Mouse (Mus musculus): Measurements from ENCODE around the gene Entpd7. TPM values are rescaled to one million over a fixed set of nuclear protein-coding genes. Genes with fewer than 3 reads are reported as not detected.

Gene Entpd7
- polyA plus RNA-seq, 1 experiment from 2014 or later, result 10.2 TPM

DNA sequence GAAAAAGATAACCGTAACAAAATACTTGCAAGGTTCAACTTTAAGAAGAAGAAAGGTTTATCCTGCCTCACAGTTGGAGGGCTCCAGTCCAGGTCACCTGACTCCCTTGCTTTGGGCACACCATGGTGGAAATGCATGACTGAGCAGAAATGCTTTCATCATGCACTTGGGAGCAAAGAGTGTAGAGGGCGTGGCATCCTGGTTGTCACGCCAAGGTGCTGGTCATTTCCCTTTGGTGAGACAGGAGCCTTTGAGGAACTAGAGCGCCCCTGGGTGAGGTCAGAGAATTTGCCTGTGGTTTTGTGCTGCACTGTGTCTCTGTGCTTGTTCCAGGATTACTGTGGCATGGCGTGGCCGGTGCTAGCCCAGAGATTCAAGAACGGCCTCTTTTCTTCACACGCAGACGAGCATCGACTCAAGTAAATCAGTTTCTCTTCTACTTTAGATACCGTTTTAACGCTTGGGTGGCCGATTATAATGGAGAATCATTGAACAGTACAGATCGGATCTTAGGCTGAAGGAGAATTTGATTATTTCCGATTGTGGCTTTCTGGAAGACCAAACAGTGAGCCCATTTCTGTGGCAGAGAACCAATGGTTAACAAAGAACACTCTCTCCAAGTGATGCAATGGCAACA, 37.2 kb downstream of the Entpd7 start:
- H3K27me3 ChIP-seq, result no peaks in the 10 kb centered on the region
- no peak overlapping the region for H3K4me3 ChIP-seq (replicated peaks)
- H3K27ac ChIP-seq (replicated peaks), result no peak overlapping the region
- H3K4me1 ChIP-seq, result no peaks in the 10 kb centered on the region
- H3K4me2 ChIP-seq (replicated peaks), result no peak overlapping the region
- ATAC-seq (ENCODE audit: insufficient number of reproducible peaks, low FRiP score, low TSS enrichment, low read depth), result no peak
- 92% methylated on average over 15 of the region's 15 CpGs for WGBS
- no peaks in the 10 kb centered on the region for H3K9me3 ChIP-seq (replicated peaks)
- peaks cover 51% of the 10 kb centered on the region for H3K36me3 ChIP-seq
- H3K9ac ChIP-seq, result no peak overlapping the region

DNA sequence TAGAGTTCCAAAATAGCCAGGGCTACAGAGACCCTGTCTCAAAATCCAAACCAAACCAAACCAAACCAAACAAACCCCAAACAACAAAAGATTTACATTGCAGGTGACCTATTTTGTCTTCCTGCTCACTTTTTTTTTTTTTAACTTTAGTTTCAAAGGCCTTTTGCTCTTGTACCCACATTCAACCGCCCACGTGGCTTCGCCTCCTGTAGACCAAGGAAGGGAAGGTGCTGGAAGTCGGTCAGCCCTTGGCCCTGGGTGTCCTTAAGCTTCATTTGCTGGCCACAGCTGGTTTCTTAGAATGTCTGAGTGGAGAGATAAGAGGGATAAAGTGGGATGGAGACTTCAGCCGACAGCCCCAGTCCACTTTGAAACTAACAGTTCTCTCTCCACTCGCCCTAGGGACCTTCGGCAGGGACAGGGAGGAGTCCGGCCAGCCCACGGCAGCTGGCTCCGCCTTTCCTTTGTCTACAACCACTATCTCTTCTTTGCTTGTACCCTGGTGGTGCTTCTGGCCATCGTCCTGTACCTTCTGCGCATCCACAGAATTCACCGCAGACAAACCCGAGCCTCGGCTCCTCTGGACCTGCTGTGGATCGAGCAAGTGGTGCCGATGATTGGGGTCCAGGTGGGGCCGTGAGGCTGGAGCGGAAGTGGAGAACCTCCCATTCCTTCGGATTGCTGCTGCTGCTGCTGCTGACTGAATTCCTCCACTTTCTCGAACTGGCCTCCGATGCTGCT, 40.0 kb downstream of the Entpd7 start:
- WGBS, result 44% methylated on average over 22 of the region's 22 CpGs
- H3K4me2 ChIP-seq (replicated peaks), result peak overlapping the region; percentile 37
- H3K27me3 ChIP-seq, result no peaks in the 10 kb centered on the region
- ATAC-seq (ENCODE audit: insufficient number of reproducible peaks, low FRiP score, low TSS enrichment, low read depth), result no peak
- no peak overlapping the region for H3K27ac ChIP-seq (replicated peaks)
- H3K4me3 ChIP-seq (replicated peaks), result peak overlapping the region; percentile 23
- no peaks in the 10 kb centered on the region for H3K9me3 ChIP-seq (replicated peaks)
- H3K4me1 ChIP-seq, result no peaks in the 10 kb centered on the region
- no peak overlapping the region for H3K9ac ChIP-seq
- peaks cover 44% of the 10 kb centered on the region for H3K36me3 ChIP-seq

DNA sequence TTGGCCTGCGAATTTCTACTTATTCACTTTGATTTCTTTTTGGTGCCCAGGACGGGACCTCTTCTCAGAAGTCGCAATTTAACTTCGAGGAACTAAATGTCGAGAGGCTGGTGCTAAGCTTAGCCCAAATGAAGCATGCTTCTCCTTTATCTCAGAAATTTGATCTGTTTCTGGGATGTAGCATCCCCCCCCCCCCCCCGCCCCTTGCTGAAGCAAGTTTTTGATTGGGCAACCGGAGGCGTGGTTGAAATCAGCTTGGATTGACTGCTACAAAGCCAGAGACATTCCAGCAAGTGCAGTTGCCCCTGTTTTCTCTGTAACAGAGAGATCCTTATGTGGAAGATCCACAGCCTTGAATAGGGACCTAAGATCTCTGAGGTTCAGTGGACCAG, 40.6 kb downstream of the Entpd7 start:
- H3K9me3 ChIP-seq (replicated peaks), result no peaks in the 10 kb centered on the region
- H3K4me1 ChIP-seq, result no peaks in the 10 kb centered on the region
- H3K4me2 ChIP-seq (replicated peaks), result peak overlapping the region; percentile 37
- H3K36me3 ChIP-seq, result peaks cover 45% of the 10 kb centered on the region
- ATAC-seq (ENCODE audit: insufficient number of reproducible peaks, low FRiP score, low TSS enrichment, low read depth), result no peak
- WGBS, result 24% methylated on average over 8 of the region's 8 CpGs
- H3K27me3 ChIP-seq, result no peaks in the 10 kb centered on the region
- peak overlapping the region; percentile 23 for H3K4me3 ChIP-seq (replicated peaks)
- no peak overlapping the region for H3K27ac ChIP-seq (replicated peaks)
- no peak overlapping the region for H3K9ac ChIP-seq

DNA sequence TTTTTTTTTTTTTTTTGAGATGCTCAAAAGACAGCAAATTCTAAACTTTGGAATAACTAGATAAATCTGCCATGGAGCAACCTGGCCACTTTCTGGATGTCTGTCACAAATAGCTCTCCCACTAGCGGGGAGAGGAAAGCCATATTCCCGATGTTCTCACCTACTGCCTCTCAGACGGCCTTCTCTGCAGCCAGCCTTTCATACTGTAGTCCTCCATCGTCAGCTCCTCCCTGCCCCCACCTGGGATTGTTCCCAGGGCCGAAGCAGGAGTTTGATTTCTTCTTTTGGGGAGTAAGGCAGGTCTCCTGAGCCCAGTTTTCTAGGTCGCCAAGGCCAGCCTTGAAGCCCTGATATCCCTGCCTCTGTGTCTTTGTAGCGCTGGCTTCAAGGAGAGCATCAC, 41.7 kb downstream of the Entpd7 start:
- no peaks in the 10 kb centered on the region for H3K9me3 ChIP-seq (replicated peaks)
- H3K36me3 ChIP-seq, result peaks cover 41% of the 10 kb centered on the region
- H3K4me1 ChIP-seq, result no peaks in the 10 kb centered on the region
- H3K9ac ChIP-seq, result no peak overlapping the region
- no peak overlapping the region for H3K4me2 ChIP-seq (replicated peaks)
- ATAC-seq (ENCODE audit: insufficient number of reproducible peaks, low FRiP score, low TSS enrichment, low read depth), result no peak
- no peak overlapping the region for H3K27ac ChIP-seq (replicated peaks)
- no peaks in the 10 kb centered on the region for H3K27me3 ChIP-seq
- 66% methylated on average over 7 of the region's 7 CpGs for WGBS
- no peak overlapping the region for H3K4me3 ChIP-seq (replicated peaks)

DNA sequence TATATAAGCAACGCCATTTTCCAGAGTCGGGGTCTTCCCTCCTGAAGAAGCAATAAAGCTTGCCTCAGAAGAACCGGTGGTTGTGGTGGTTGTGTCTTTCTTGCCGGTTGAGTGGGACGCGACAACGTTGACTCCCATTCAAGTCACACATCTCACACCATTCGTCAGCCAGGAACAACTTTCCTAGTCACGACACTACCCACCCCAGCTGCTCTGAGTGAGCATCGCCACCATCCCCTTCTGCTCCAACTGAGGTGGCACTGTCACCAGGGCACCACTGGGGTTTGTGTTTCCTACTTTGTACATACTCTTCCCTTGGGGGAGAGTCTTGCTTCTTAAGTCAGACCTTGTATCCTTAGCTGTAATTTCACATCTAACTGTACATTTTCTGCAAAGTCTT, 48.9 kb downstream of the Entpd7 start:
- 93% methylated on average over 10 of the region's 10 CpGs for WGBS
- Histone ChIP-seq H3K27me3 (no peaks in the 10 kb centered on the region), H3K4me1 (no peaks in the 10 kb centered on the region), H3K4me2 (replicated peaks) (no peak overlapping the region), H3K9me3 (replicated peaks) (no peaks in the 10 kb centered on the region), H3K9ac (no peak overlapping the region), H3K36me3 (peaks cover 78% of the 10 kb centered on the region), H3K4me3 (replicated peaks) (no peak overlapping the region), H3K27ac (replicated peaks) (no peak overlapping the region)
- ATAC-seq (ENCODE audit: insufficient number of reproducible peaks, low FRiP score, low TSS enrichment, low read depth), result no peak

DNA sequence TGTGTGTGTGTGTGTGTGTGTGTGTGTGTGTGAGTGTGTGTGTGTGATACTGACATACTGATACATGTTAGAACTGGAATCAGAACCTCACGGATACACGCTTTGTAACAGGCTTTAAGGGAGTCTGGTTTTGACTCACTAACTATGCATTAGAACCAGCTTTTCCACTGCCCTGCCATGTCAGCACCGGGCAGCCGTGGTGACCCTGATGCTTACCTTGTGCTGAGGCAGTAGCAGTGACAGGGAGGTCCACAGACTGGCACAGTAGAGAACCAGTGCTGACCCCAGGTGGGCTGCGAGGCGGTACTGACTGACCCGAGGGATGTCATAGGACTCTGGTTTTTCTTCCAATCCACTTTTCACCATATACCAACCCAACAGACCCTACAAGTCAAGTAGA, 53.9 kb downstream of the Entpd7 start:
- Histone ChIP-seq H3K4me1 (no peaks in the 10 kb centered on the region), H3K27ac (replicated peaks) (no peak overlapping the region), H3K27me3 (no peaks in the 10 kb centered on the region), H3K36me3 (peaks cover 81% of the 10 kb centered on the region), H3K9ac (no peak overlapping the region), H3K4me2 (replicated peaks) (no peak overlapping the region), H3K4me3 (replicated peaks) (no peak overlapping the region), H3K9me3 (replicated peaks) (no peaks in the 10 kb centered on the region)
- WGBS, result 91% methylated on average over 7 of the region's 7 CpGs
- ATAC-seq (ENCODE audit: insufficient number of reproducible peaks, low FRiP score, low TSS enrichment, low read depth), result no peak

DNA sequence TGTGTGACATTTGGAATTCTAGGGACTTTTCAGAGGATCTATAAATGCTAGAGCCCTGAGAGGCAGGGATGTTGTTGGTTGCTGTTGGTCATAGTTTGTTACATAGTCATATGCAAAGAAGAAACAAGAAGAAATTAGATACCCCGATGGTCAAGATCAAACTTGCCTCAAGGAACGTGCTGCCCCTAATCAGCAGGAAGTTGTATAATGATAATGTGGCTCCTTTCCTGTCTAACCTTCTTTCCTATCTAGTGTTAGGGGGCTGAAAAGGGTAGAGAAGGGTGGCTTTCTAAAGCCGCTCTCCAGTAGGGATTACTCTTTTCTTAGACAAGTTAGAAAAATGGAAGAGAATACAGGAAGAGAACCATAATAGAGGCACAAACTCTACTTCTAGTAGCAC, 56.3 kb downstream of the Entpd7 start:
- Histone ChIP-seq H3K27me3 (no peaks in the 10 kb centered on the region), H3K27ac (replicated peaks) (no peak overlapping the region), H3K36me3 (peaks cover 79% of the 10 kb centered on the region), H3K4me3 (replicated peaks) (no peak overlapping the region), H3K9me3 (replicated peaks) (no peaks in the 10 kb centered on the region), H3K4me1 (no peaks in the 10 kb centered on the region), H3K9ac (no peak overlapping the region), H3K4me2 (replicated peaks) (no peak overlapping the region)
- 84% methylated on average over 3 of the region's 3 CpGs for WGBS
- ATAC-seq (ENCODE audit: insufficient number of reproducible peaks, low FRiP score, low TSS enrichment, low read depth), result no peak

DNA sequence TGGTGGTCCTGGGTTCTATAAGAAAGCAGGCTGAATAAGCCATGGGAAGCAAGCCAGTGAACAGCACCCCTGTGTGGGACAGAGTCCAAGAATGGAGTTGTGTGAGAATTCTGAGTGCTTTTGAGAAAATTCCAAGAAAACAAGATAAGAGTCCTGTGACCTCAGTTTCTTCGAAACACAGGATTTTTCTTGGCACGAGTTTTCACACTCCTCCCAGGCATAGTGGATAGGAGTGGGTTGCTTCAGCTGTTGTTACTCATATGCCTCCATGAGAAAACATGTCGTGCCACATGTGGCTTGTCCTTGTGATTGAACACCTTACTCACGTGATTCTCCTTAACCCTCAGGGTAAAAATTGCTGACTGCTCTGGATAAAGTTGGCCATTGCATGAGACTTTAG, 58.4 kb downstream of the Entpd7 start:
- 82% methylated on average over 4 of the region's 4 CpGs for WGBS
- Histone ChIP-seq H3K4me1 (peaks cover 3% of the 10 kb centered on the region; the same call in 1 of the 2 replicates), H3K27ac (replicated peaks) (no peak overlapping the region), H3K4me2 (replicated peaks) (no peak overlapping the region), H3K4me3 (replicated peaks) (no peak overlapping the region), H3K27me3 (no peaks in the 10 kb centered on the region), H3K36me3 (peaks cover 66% of the 10 kb centered on the region), H3K9ac (no peak overlapping the region), H3K9me3 (replicated peaks) (no peaks in the 10 kb centered on the region)
- no peak for ATAC-seq (ENCODE audit: insufficient number of reproducible peaks, low FRiP score, low TSS enrichment, low read depth)

DNA sequence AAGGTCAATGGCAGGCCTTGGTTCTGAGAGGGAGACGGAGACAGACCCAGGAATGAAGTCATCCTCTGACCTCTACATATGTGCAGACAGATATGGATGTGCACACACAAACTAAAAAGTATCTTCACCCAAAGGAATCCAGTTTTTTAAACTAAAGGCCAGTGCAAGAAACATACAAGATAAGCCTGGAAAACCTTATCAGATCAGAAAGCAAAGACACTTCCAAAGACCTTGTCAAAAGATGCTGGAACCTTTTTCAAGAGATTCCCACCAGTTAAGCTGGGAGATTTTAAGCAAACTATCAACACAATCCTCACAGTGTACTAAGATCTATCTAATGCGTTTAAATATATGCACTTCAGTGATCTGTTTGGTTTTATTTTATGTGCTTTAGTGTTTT, 60.5 kb downstream of the Entpd7 start:
- 91% methylated on average over 2 of the region's 2 CpGs for WGBS
- H3K4me2 ChIP-seq (replicated peaks), result no peak overlapping the region
- H3K27ac ChIP-seq (replicated peaks), result no peak overlapping the region
- peaks cover 51% of the 10 kb centered on the region for H3K36me3 ChIP-seq
- ATAC-seq (ENCODE audit: insufficient number of reproducible peaks, low FRiP score, low TSS enrichment, low read depth), result no peak
- H3K9me3 ChIP-seq (replicated peaks), result no peaks in the 10 kb centered on the region
- H3K4me1 ChIP-seq, result peaks cover 3% of the 10 kb centered on the region; the same call in 1 of the 2 replicates
- no peak overlapping the region for H3K9ac ChIP-seq
- no peak overlapping the region for H3K4me3 ChIP-seq (replicated peaks)
- H3K27me3 ChIP-seq, result no peaks in the 10 kb centered on the region

DNA sequence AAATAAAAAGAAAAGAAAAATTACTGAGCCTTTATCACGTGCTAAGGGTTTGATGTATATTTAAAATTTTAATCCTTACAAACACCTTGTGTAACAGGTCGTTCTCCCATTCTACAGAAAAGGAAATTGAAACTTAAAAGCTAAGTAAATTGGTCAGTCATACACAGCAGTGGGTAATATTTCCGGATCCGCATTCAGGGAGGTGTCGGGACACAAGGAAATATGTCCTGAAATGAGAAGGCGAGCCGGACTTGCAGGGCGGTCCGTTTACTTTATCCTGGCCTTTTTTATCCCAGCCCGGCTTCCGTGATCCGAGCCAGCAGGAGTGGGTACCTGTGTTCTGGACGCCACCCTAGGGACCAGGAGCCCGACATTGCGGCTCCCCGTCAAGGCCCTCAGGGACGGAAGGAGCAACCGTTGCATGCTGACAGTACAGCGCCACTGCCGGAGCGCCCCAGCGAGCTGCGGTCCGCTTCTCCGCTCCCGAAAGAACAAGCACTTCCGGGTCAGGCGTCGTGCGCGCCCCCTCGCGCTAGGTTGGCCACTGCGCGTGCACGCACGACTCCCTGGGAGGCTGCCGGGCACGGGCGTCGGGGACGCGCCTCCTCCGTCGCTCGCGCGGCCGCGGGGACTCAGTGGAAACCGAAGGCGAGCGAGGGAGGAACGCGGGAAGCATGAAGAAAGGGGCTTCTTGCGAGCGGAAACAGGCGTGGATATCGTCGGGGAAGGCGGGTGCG, 63.2 kb downstream of the Entpd7 start, which contains the start of the genes Cutc and Cox15:
Cutc (plus strand) TSS at position 508 of the 737 bp plus-strand sequence.
Cox15 (minus strand) TSS at position 512 of the 737 bp plus-strand sequence.
- peak; percentile 90 for ATAC-seq (ENCODE audit: insufficient number of reproducible peaks, low FRiP score, low TSS enrichment, low read depth)
- under 1% methylated on average over 62 of the region's 62 CpGs for WGBS
- peaks cover 3% of the 10 kb centered on the region; the same call in 1 of the 2 replicates for H3K4me1 ChIP-seq
- H3K4me2 ChIP-seq (replicated peaks), result peak within 1 kb of the TSS; percentile 55
- H3K4me3 ChIP-seq (replicated peaks), result peak within 1 kb of the TSS; percentile 74
- peaks cover 27% of the 10 kb centered on the region for H3K36me3 ChIP-seq
- no peaks in the 10 kb centered on the region for H3K27me3 ChIP-seq
- H3K27ac ChIP-seq (replicated peaks), result peak within 1 kb of the TSS; percentile 99
- H3K9ac ChIP-seq, result peak within 1 kb of the TSS; percentile 73
- no peaks in the 10 kb centered on the region for H3K9me3 ChIP-seq (replicated peaks)

DNA sequence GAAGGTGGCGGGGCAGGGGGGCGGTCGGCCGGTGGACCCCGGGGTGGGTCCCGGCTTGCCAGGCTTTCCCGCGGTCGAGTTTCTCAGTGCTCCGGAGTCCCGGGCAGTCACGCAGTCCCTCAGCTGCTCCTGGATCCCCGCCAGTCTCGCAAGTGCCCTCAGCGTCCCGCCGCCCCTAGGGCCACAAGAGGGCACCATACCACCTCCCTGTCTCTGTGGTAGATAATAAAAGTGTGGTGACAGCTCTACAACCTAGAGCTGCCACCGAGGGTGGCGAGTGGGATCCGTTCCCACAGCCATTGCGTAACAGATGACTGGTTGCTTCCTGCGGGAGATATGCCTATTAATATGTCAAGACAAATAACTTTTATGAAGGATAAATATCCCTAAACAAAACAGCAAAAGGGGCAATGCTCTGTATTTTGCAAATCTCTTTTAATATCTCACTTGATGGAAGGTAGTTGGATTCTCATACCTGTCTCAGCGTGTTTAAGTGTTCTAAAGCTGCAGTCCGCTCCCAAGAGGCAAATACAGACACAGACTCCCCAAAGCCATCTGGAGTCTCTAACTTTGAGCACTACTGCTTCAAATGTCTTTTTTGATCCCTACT, 63.9 kb downstream of the Entpd7 start:
- Histone ChIP-seq H3K9ac (peak overlapping the region; percentile 73), H3K4me2 (replicated peaks) (peak overlapping the region; percentile 55), H3K4me1 (peaks cover 3% of the 10 kb centered on the region; the same call in 1 of the 2 replicates), H3K9me3 (replicated peaks) (no peaks in the 10 kb centered on the region), H3K4me3 (replicated peaks) (peak overlapping the region; percentile 74), H3K36me3 (peaks cover 20% of the 10 kb centered on the region), H3K27me3 (no peaks in the 10 kb centered on the region), H3K27ac (replicated peaks) (peak overlapping the region; percentile 99)
- ATAC-seq (ENCODE audit: insufficient number of reproducible peaks, low FRiP score, low TSS enrichment, low read depth), result peak; percentile 89
- under 1% methylated on average over 24 of the region's 24 CpGs for WGBS
